Mouse (Mus musculus) brain, embryonic 18.5 days (tissue): Measurements from ENCODE around the gene Chchd1.
A peak's percentile ranks its signal among the peaks of the same experiment; 100 is the strongest.
"Not testable (repeated sequence)": the region's sequence is repeated elsewhere in the genome, so short reads cannot be mapped to it uniquely, and the experiment has no call there.

Experiments
- DNase-seq: peaks from one replicate; pipeline ENCODE4 v3.0.0-alpha.2; 2012; ENCODE audit warnings: low read depth, low spot score

The Chchd1 gene

DNA sequence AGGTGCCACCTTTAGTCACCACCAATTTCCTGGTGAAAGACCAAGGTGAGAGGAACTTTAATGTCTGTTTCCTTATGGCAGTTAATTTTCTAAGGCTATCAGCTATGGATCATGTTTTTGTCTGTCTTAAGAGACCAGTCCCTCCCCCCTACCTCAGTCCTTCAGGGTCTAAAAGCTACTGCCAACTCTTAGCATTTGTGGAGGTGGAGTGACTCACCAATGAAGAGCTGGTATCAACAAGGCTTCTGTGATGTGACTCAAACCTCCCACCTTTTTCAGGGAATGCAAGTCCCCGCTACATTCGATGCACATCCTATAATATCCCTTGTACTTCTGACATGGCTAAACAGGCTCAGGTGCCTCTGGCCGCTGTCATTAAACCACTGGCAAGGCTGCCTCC lies 16.2 kb upstream of the Chchd1 start:
- DNase-seq = no peak

DNA sequence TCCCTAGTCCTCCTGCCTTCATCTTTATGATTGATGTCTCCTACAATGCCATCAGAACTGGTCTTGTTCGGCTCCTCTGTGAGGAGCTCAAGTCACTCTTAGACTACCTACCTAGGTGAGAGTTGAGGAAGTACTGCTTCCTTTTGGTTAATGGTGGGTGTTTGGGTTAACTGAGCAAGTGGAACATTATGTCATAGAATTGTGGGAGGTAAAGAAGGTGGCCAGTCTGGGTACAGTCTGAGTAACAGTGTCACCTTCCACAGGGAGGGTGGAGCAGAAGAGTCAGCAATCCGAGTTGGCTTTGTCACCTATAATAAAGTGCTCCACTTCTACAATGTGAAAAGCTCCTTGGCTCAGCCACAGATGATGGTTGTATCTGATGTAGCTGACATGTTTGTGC lies 13.8 kb upstream of the Chchd1 start:
- no peak for DNase-seq

DNA sequence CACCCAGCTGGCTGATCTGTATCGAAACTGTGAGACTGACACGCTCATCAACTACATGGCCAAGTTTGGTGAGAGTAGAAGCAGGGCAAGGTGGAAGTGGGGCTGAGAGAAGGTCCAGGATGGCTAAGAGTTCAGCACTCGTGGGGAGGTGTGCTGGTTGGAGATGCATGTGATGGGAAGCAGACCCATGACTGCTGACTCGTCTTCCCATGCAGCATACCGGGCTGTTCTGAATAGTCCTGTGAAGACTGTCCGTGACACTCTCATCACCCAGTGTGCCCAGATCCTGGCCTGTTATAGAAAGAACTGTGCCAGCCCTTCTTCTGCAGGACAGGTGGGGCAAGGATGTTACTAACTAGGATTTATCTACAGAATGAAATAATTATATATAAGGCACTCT lies 11.0 kb upstream of the Chchd1 start:
- no peak for DNase-seq

- no peak for DNase-seq
These were observed 9.2 kb upstream of the Chchd1 start for GRCm38 (mm10) chr14:20693589-20694101.

DNA sequence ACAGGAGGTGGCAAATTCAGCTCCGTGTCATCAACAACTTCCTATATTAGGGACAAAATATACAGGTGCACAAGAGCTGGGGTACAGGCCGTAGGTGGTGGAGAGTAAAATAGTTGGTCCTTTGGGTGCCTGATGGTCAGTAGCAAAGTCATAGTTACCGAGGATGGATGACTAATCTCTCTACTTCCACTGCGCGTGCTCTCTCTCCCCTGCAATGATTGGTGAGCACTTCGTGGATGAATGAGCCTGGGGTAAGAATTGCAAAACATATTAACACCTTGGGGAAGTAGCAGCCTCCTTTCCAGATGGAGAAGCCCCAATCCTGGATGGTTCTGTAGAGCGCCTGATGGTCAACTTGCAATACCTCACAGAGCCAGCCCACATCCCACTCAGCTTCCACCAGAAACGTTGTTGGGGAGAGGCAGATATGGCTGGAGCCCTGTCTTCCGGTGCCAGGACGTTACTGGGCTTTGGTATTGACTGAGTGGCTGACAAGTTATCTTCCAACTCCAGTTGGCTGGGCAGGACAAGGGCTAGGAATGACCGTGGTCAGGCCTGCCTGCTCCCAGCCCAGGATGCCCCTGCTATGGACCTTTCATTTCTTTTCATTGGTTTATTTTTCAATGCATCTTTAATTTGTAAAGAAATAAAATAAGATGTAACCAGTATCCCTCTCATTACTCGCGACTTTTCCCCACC lies 8.5 kb upstream of the Chchd1 start:
- DNase-seq = no peak

GRCm38 (mm10) chr14:20694884-20695760 lies 7.7 kb upstream of the Chchd1 start, which contains the start of gene Fut11:
TSS of gene Fut11 (plus strand) at chr14:20694968.
- peak; percentile 67 for DNase-seq

- DNase-seq = no peak
These were observed 6.9 kb upstream of the Chchd1 start for GRCm38 (mm10) chr14:20695761-20696520.

- DNase-seq = peak; percentile 14
These were observed 5.8 kb upstream of the Chchd1 start for GRCm38 (mm10) chr14:20696986-20697385.

- DNase-seq = no peak
These were observed 4.3 kb upstream of the Chchd1 start for GRCm38 (mm10) chr14:20698515-20698914.

GRCm38 (mm10) chr14:20700362-20700761 lies 2.4 kb upstream of the Chchd1 start:
- DNase-seq = no peak

DNA sequence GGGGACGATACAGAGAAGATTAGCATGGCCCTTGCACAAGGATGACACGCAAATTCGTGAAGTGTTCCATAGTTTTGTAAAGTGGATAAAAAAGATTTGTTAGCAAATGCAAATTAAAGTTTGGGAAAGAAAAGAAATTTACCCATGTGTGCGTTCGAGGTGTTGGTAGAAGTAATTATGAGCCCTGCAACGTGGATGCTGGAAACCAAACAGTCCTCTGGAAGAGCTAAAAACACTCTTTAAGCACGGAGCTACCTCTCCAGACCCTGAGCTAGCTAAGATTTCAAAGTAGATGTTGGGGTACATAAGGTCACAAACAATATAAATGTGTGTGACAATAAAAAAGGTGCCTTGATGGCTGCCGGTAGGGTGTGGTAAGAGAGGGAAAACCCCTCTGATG lies 1.3 kb upstream of the Chchd1 start:
- no peak for DNase-seq

DNA sequence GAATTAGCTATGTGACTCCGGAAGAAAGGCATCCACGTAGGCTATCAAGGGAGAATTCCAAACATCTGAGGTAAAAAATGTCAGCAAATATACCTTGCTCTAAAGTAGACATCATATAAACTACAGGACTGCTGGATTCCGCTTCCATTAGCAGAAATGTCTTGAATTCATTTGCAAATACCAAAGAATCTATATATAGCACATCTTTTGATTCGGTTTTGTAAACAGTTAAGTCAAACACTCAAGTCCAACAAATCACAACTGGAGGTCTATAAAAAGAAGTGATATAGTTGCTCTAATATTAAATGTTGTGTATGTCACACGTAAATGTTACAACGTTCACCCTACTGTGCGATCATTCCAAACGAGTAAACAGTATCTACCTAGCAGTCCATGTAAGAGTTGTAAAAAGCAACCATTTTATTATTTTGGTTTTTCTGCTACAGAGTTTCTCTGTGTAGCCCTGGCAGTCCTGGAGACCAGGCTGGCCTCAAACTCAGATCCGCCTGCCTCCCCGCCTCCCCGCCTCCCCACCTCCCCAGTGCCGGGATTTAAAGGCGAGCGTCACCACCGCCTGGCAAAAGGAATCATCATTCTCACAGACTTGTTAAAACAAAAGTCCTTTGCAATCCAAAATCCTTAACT lies 588 bp upstream of the Chchd1 start:
- no peak for DNase-seq

DNA sequence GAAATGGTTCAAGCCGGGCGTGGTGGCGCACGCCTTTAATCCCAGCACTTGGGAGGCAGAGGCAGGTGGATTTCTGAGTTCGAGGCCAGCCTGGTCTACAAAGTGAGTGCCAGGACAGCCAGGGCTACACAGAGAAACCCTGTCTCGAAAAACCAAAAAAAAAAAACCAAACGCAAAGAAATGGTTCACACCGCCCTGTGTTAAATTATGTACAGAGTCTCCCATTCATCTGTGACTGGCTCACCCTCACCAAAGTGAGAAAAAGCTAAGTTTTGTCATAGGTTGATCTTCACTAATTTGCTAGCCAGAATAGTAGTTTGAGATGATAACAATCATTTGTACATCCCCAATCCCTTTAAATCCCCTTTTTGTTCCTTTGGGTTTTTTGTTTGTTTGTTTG lies 655 bp downstream of the Chchd1 start:
- not testable (repeated sequence) for DNase-seq

- peak; percentile 85 for DNase-seq
These were observed 4.7 kb downstream of the Chchd1 start, which contains the start of gene Zswim8 for GRCm38 (mm10) chr14:20707201-20708190. TSS of gene Zswim8 (plus strand) at chr14:20707552.

- DNase-seq = no peak
These were observed 5.4 kb downstream of the Chchd1 start for GRCm38 (mm10) chr14:20708239-20708638.

GRCm38 (mm10) chr14:20713832-20714231 lies 11.0 kb downstream of the Chchd1 start:
- no peak for DNase-seq

DNA sequence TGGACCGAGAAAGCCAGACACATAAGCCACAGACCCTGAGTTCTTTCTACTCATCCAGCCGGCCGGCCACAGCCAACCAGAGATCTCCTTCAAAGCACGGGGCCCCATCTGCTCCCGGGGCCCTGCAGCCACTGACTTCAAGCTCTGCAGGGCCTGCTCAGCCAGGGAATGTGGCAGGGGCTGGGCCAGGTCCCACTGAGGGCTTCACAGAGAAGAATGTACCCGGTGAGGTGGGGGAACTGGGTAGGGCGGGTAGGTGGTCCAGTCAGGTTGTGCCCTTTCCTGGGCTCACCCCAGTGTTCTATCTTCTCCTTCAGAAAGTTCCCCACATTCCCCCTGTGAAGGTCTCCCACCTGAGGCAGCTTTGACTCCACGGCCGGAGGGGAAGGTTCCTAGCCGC lies 15.6 kb downstream of the Chchd1 start:
- no peak for DNase-seq

DNA sequence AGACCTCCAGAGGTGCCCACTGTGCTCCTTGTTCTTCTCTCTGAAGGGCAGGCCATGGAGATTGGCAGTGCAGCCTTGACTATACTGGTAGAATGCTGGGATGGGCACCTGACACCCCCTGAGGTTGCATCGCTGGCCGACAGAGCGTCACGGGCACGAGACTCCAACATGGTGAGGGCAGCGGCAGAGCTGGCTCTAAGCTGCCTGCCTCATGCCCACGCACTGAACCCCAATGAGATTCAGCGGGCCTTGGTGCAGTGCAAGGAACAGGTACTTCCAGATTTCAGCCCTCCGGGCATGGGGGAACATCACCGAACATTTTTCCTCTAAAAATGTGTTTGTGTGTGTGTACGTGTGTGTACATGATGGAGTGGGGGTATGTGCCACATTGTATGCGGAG lies 17.0 kb downstream of the Chchd1 start:
- no peak for DNase-seq

DNA sequence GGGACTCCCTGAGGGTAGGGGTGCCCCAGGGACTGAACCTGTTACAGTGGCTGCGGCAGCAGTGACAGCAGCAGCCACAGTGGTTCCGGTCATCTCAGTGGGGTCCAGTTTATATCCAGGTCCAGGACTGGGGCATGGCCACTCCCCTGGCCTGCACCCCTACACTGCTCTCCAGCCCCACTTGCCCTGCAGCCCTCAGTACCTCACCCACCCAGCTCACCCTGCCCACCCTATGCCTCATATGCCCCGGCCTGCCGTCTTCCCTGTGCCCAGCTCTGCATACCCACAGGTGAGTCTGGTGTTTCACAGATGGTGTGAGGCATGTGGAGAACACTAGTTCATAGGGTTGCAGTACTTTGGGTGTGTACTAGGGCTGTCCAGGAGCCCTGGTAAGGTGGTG lies 18.6 kb downstream of the Chchd1 start:
- no peak for DNase-seq

DNA sequence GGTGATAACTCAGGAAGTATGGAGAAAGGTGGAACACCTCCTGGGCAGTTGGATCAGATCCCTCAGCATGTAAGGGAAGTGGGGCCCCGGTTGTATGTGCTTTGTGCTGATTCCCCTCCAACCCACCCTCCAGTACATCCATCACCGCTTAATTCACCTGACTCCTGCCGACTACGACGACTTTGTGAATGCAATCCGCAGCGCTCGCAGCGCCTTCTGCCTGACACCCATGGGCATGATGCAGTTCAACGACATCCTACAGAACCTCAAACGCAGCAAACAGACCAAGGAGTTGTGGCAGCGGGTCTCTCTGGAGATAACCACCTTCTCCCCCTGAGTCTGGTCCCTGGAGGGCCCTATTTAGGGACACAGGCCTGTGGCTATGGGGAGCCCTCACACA lies 20.2 kb downstream of the Chchd1 start:
- DNase-seq = no peak
